Mouse (Mus musculus) Patski (cell line): ENCODE results near the gene Cenpk. TPM values are rescaled to one million over a fixed set of nuclear protein-coding genes. Genes with fewer than 3 reads are reported as not detected.
A peak's percentile ranks its signal among the peaks of the same experiment; 100 is the strongest.

Experiments used
- ATAC-seq: fragments of 100-300 bp; one replicate; pipeline ENCODE4 v1.8.0; 2021
- CTCF ChIA-PET: fragments of 350-600 bp; sonication (Branson Sonifier 250); formaldehyde crosslinking; loops from one replicate; lab custom pipeline; 2022; ENCODE audit warnings: inconsistent platforms; lab: Charles Lee
- POLR2A ChIA-PET: fragments of 350-600 bp; sonication (Branson Sonifier 250); formaldehyde crosslinking; loops from one replicate; lab custom pipeline; 2022; ENCODE audit warnings: antibody characterized with exemption, inconsistent platforms; lab: Charles Lee
- DNase-seq: peaks from one replicate; pipeline ENCODE4 v3.0.0-alpha.2; 2011; ENCODE audit warnings: low read depth, low spot score
- H3K27me3 ChIP-seq: fragments of 371-371 bp; one replicate; pipeline ENCODE4 v1.5.1; 2021
- CTCF ChIP-seq: fragments of 100-300 bp; IDR thresholded peaks from one replicate; pipeline ENCODE4 v1.5.1; 2021
- in situ Hi-C: fragments of 300-500 bp; cut with MboI; formaldehyde crosslinking; loops from 3 replicates; pipeline ENCODE4 v1.11.1; 2018; ENCODE audit warnings: low pct_unique_long_range_greater_than_20kb, mixed read lengths
- polyA plus RNA-seq: library from polyadenylated mRNA; unstranded; gene quantifications from one replicate; pipeline ENCODE4 v1.2.3, GENCODE M21; 2021

Cenpk gene
- polyA plus RNA-seq, 1 experiment from 2014 or later: 16.6 TPM

- no peak for DNase-seq
- ChIA-PET POLR2A (interaction anchor here (1.9 kb wide), 1 partner anchor 503 kb away, joined by 4 read pairs; no protein-coding TSS in a partner anchor), CTCF (interaction anchor here (0.6 to 4.3 kb wide), 14 partner anchors 9 to 654 kb away, joined by 3 to 55 read pairs (median 4); partner anchors contain the start of genes Cenpk and Ppwd1)
- ATAC-seq: no peak
- H3K27me3 ChIP-seq: no peaks in the 10 kb centered on the region
- no peak for TF ChIP-seq CTCF
- in situ Hi-C loops: loop anchor here (5.0 to 10.0 kb wide), 3 partner anchors 396 to 659 kb away; no protein-coding TSS in a partner anchor
Observed at GRCm38 (mm10) chr13:104285737-104286311, 57.4 kb downstream of the Cenpk start.

DNA sequence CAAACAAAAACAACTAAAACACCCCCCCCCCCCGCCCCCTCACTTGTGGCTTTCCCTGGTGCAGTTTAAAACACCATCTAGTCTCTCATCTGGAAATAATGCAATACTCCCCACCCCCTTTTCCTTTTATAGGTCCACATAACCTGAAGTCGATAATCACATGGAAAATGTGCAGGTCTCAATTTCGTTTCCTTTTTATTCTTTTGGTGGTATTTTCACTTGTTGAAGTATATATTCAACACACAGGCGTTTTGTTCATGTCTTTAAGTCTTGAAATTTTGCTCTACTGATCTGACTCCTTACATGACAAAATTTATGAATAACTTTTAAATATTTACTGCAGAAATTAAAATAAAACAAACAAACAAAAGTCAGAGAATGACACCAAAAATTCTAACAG is 57.9 kb downstream of the Cenpk start:
- in situ Hi-C loops: loop anchor here (5.0 to 10.0 kb wide), 3 partner anchors 396 to 658 kb away; no protein-coding TSS in a partner anchor
- TF ChIP-seq CTCF: no peak
- H3K27me3 ChIP-seq: no peaks in the 10 kb centered on the region
- DNase-seq (no peak), ATAC-seq (no peak)
- POLR2A ChIA-PET: interaction anchor here (0.7 kb wide), 1 partner anchor 324 kb away, joined by 5 read pairs; no protein-coding TSS in a partner anchor
- CTCF ChIA-PET: interaction anchor here (1.8 to 4.3 kb wide), 3 partner anchors 395 to 654 kb away, joined by 6 to 55 read pairs (median 7); no protein-coding TSS in a partner anchor

DNA sequence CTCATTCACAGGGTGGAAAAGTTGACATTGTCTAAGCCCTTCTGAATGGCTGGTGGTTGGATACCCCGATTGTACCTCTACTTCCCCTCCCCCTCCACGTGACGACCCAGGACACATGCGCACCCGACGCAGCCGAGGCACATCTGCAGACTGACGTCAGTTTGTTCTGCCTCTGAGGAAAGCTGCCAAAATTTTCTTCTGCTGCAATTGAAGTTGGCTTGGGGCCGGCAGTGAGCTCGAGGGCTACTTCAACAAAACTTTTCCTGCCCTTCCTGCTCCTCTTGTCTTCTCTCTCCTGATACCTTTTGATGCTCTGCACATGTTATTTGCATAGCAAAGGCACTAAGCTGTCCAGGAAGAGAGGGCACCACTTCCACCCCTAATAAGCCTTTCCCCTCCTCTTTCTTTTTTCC is 58.5 kb downstream of the Cenpk start:
- TF ChIP-seq CTCF: no peak
- in situ Hi-C loops: loop anchor here (5.0 to 10.0 kb wide), 3 partner anchors 395 to 658 kb away; no protein-coding TSS in a partner anchor
- ATAC-seq: peak; percentile 81
- ChIA-PET CTCF (interaction anchor here (0.8 to 0.9 kb wide), 2 partner anchors 398 to 502 kb away, joined by 3 to 7 read pairs; no protein-coding TSS in a partner anchor), POLR2A (interaction anchor here (0.7 kb wide), 1 partner anchor 323 kb away, joined by 5 read pairs; no protein-coding TSS in a partner anchor)
- no peaks in the 10 kb centered on the region for H3K27me3 ChIP-seq
- DNase-seq: no peak

DNA sequence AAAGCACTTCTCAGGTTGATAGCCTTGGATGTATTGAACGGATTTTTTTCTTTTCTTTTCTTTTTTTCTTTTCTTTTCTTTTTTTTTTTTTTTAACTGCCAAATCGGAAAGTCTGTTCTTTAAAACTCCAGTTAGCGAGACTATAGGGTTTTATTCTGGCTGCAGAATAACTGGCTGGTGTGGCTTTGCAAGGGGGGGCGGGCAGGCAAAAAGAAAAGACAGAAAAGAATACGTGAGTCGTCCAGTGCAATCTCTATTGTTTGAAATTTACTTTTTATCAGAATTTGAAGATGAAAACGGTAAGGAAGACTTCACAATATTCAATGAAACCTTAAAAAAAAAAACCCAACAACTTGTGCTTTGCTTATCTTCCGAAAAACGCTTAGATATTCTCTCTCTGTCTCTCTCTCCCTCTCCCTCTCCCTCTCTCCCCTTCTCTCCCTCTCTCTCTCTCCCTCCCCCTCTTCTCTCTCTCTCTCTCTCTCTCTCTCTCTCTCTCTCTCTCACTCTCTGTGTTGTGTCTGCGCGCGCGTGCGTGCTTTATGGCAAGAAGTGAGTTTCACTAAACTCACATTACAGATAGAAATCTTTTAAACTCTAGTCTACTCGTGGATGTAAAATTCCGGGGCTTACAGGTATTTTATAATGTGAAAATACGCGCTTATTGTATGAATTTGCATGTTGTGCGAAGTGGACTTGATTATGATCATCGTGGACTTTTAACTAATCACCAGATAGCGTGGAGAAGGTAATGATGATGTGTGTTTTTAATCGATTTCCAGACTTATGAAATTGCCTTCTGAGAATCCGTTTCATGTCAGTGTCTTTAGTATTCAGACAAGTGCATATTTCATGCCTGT is 59.2 kb downstream of the Cenpk start, which contains the start of gene Adamts6:
TSS of gene Adamts6 (plus strand) at position 470 of the 860 bp plus-strand sequence.
- in situ Hi-C loops: loop anchor here (5.0 to 10.0 kb wide), 3 partner anchors 395 to 657 kb away; no protein-coding TSS in a partner anchor
- ChIA-PET CTCF (interaction anchor here (0.8 to 0.9 kb wide), 3 partner anchors 394 to 502 kb away, joined by 3 to 7 read pairs (median 4); no protein-coding TSS in a partner anchor), POLR2A (no interaction called here)
- no peaks in the 10 kb centered on the region for H3K27me3 ChIP-seq
- DNase-seq (no peak), ATAC-seq (no peak)
- TF ChIP-seq CTCF: no peak

- no peak for TF ChIP-seq CTCF
Observed at GRCm38 (mm10) chr13:104288226-104288859, 59.9 kb downstream of the Cenpk start.

GRCm38 (mm10) chr13:104289176-104289575 is 60.8 kb downstream of the Cenpk start:
- ATAC-seq (no peak), DNase-seq (no peak)
- in situ Hi-C loops: loop anchor here (5.0 to 10.0 kb wide), 3 partner anchors 393 to 656 kb away; no protein-coding TSS in a partner anchor
- ChIA-PET CTCF (interaction anchor here (1.1 kb wide), 1 partner anchor 10 kb away, joined by 3 read pairs; no protein-coding TSS in a partner anchor), POLR2A (no interaction called here)
- H3K27me3 ChIP-seq: no peaks in the 10 kb centered on the region
- TF ChIP-seq CTCF: no peak

More at GRCm38 (mm10) chr13:104288226-104288859, 59.9 kb downstream of the Cenpk start:
- H3K27me3 ChIP-seq: no peaks in the 10 kb centered on the region
- ChIA-PET POLR2A (no interaction called here), CTCF (interaction anchor here (0.9 to 1.1 kb wide), 2 partner anchors 11 to 393 kb away, joined by 3 to 4 read pairs; no protein-coding TSS in a partner anchor)
- in situ Hi-C loops: loop anchor here (5.0 to 10.0 kb wide), 3 partner anchors 394 to 656 kb away; no protein-coding TSS in a partner anchor
- ATAC-seq: peak; percentile 33
- no peak for DNase-seq

DNA sequence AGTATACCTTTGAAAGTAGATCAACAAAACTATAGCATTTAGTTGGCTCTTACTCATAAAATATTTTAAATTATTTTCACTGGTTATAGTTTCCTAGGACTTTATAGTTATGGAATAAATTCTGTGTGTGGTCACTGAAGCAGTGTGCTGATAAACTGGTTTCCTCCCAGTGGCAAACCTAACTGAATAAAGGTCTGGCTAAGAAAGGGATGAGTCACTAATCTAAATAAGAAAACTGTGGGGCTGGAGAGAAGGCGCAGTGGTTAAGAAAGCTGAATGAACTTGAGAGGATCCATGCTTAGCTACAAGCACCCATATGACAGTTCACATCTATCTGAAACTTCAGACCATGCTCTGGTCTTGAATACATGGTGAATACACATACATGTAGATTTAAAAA is 67.1 kb downstream of the Cenpk start:
- no peaks in the 10 kb centered on the region for H3K27me3 ChIP-seq
- POLR2A ChIA-PET: no interaction called here
- CTCF ChIA-PET: no interaction called here
- ATAC-seq: no peak
- no peak for TF ChIP-seq CTCF
- in situ Hi-C loops: no loop called here
- no peak for DNase-seq

Other genes starting within 250 kb of the Cenpk start
- 29.2 TPM for gene Nln, start 119.0 kb upstream of the Cenpk start, polyA plus RNA-seq
- 8.3 TPM for gene Sgtb, start 118.9 kb upstream of the Cenpk start, polyA plus RNA-seq
- gene Trappc13, start 50.1 kb upstream of the Cenpk start, polyA plus RNA-seq: 45.7 TPM
- 24.5 TPM for gene Trim23, start 49.8 kb upstream of the Cenpk start, polyA plus RNA-seq
- gene Ppwd1, start 232 bp downstream of the Cenpk start, polyA plus RNA-seq: 26.5 TPM
- 4.8 TPM for gene Adamts6, start 59.2 kb downstream of the Cenpk start, polyA plus RNA-seq